Mouse (Mus musculus) liver, postnatal 0 days (tissue): ENCODE results near the gene Kif1b.

Experiments
- CTCF ChIP-seq: sonication (generic); IDR thresholded peaks from 2 replicates; pipeline ENCODE4 v1.5.1; 2016; ENCODE audit warnings: antibody characterized with exemption, low read depth
- EP300 ChIP-seq: IDR thresholded peaks from 2 replicates; pipeline ENCODE4 v1.6.1; 2016; ENCODE audit warnings: antibody characterized with exemption, low read depth, mild to moderate bottlenecking

DNA sequence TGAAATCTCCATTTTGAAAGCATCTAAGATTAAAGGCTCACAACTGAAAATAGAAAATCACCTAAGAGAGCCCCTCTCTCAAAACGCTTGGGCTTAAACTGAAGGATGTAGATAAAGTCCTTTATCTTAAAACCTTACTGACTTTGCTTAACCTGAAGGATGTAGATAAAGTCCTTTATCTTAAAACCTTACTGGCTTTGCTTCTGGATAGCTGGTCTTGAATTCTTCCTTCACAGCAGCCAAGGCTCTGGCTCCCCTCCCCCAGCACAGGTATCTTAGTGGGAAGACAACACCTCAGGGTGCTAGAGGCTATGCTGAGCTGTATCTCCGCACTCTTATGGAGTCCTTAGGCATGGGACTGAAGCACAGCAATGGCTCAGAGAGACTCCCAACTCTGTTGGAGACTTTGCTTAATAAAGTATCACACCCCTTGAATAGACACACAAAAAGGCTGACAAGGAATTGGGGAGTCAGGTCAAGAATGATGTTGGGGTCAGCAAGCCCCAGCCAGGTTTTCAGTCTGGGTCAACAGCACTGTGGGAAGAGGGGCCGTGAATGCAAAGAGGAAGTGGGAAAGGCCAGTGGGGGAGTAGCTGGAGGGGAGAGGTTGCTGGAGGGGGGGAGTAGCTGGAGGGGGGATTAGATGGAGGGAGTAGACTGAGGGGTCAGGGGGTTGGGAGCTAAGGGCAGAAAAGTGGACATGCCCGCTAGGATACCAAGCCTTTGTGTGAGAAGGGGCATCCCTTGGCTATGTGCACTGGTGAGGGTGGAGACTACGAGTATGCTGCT, 32.1 kb upstream of the Kif1b start:
- no peak for TF ChIP-seq CTCF
- TF ChIP-seq EP300: peak; percentile 45; the same call in 1 of the 2 replicates
